Mouse (Mus musculus): ENCODE data around the gene Wdr48. TPM values are rescaled to one million over a fixed set of nuclear protein-coding genes. Genes with fewer than 3 reads are reported as not detected.

The Wdr48 gene
- polyA plus RNA-seq, 1 experiment = 27.5 TPM

DNA sequence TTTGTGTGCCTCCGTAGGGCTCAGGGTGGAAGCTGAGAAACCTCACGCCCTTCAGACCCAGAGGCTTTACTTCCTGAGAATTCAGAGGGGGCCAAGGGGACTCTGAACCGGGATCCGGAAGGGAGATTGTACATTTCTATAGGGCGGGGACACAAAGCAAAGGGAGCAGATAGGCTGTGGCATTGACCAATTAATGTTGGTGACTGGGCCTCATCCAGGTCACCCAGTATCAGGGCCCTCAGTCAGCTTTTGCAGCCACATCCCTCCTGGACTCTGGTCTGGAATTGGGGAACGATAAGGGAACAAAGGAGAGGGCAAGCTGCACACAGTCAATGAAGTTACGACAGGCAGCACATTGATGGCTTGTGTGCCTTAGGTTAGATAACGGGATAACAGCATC, 40.5 kb upstream of the Wdr48 start:
- H3K27ac ChIP-seq (ENCODE audit: insufficient read depth, low read length) = no peak overlapping the region

DNA sequence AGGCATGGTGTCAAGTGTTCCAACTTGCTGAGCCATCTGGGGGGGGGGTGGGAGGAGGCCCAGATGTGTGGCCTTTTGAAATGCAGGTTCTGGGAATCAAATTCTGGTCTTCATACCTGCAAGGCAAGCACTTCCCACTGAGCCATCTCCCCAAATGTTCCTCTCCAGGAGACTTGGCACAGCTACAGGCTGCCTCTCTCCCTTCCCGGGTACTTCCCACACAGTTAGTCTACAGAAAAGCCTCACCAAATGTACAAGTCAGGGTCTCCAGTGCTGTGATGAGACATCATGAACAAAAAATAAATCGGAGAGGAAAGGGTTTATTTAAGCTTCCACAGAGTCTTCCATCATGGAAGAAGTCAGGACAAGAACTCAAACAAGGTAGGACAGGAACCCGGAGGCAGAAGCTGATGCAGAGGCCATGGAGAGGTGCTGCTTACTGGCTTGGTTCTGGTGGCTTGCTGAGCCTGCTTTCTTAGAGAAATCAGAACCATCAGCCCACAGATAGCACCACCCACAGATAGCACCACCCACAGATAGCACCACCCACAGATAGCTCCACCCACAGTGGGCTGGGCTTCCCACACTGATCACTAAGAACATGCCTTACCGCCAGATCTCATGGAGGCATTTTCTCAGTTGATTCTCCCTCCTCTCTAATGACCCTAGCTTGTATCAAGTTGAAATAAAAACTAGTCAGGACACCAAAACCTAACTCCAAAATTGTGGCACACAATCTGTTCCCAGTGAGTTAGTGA, 7.4 kb upstream of the Wdr48 start:
- no peaks in the 10 kb centered on the region; the same call in 1 of the 2 replicates for H3K27me3 ChIP-seq (ENCODE audit: control insufficient read depth, insufficient read depth, low read length)
- no peak overlapping the region for H3K4me3 ChIP-seq (ENCODE audit: extremely low read depth, insufficient read depth, insufficient read length)
- H3K27ac ChIP-seq (ENCODE audit: insufficient read depth, low read length) = no peak overlapping the region
- 86% methylated on average over 4 of the region's 4 CpGs for WGBS
- no peaks in the 10 kb centered on the region for H3K36me3 ChIP-seq (ENCODE audit: control insufficient read depth, insufficient read depth, low read length)
- DNase-seq (ENCODE audit: low read depth in 1 of 2, low spot score in 2 of 2) = no peak
- TF ChIP-seq POLR2A (IDR thresholded peaks at IDR 0.05; ENCODE audit: low read depth, low read length) = no peak
- TF ChIP-seq CTCF (IDR thresholded peaks at IDR 0.05; ENCODE audit: extremely low read depth, insufficient read depth, insufficient read length, insufficient replicate concordance) = no peak
- no peaks in the 10 kb centered on the region for H3K4me1 ChIP-seq (ENCODE audit: control insufficient read depth, insufficient read depth, insufficient read length)

More for the DNA sequence above, 40.5 kb upstream of the Wdr48 start:
- 81% methylated on average over 8 of the region's 8 CpGs for WGBS
- Histone ChIP-seq H3K36me3 (ENCODE audit: control insufficient read depth, insufficient read depth, low read length) (no peaks in the 10 kb centered on the region), H3K4me1 (ENCODE audit: control insufficient read depth, insufficient read depth, insufficient read length) (no peaks in the 10 kb centered on the region), H3K4me3 (ENCODE audit: extremely low read depth, insufficient read depth, insufficient read length) (no peak overlapping the region), H3K27me3 (ENCODE audit: control insufficient read depth, insufficient read depth, low read length) (no peaks in the 10 kb centered on the region)
- TF ChIP-seq CTCF (IDR thresholded peaks at IDR 0.05; ENCODE audit: extremely low read depth, insufficient read depth, insufficient read length, insufficient replicate concordance) = no peak
- TF ChIP-seq POLR2A (IDR thresholded peaks at IDR 0.05; ENCODE audit: low read depth, low read length) = no peak
- DNase-seq (ENCODE audit: low read depth in 1 of 2, low spot score in 2 of 2) = no peak

DNA sequence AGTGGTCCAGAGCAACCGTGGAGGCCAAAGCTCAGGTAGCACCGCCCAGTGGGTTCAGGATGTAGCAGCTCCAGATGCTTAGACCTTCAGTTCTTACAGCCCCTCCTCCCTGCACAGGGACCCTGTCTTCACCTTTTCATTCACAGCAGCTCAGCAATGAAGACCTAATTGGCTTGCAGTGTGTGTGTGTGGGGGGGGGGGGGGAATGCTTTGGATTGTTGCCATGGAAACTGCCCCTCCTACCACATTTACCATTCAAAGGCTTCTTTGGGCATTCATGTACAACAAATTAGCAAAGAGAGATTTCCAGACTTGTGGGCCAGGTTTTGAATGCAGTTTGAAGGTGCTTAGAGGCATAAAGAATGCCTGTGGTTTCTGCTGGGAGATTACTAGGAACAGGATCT, 5.8 kb upstream of the Wdr48 start:
- Histone ChIP-seq H3K4me3 (ENCODE audit: extremely low read depth, insufficient read depth, insufficient read length) (no peak overlapping the region), H3K27me3 (ENCODE audit: control insufficient read depth, insufficient read depth, low read length) (no peaks in the 10 kb centered on the region), H3K27ac (ENCODE audit: insufficient read depth, low read length) (no peak overlapping the region), H3K4me1 (ENCODE audit: control insufficient read depth, insufficient read depth, insufficient read length) (no peaks in the 10 kb centered on the region), H3K36me3 (ENCODE audit: control insufficient read depth, insufficient read depth, low read length) (no peaks in the 10 kb centered on the region)
- DNase-seq (ENCODE audit: low read depth in 1 of 2, low spot score in 2 of 2) = no peak
- TF ChIP-seq POLR2A (IDR thresholded peaks at IDR 0.05; ENCODE audit: low read depth, low read length) = no peak
- WGBS = 64% methylated on average over 2 of the region's 2 CpGs

DNA sequence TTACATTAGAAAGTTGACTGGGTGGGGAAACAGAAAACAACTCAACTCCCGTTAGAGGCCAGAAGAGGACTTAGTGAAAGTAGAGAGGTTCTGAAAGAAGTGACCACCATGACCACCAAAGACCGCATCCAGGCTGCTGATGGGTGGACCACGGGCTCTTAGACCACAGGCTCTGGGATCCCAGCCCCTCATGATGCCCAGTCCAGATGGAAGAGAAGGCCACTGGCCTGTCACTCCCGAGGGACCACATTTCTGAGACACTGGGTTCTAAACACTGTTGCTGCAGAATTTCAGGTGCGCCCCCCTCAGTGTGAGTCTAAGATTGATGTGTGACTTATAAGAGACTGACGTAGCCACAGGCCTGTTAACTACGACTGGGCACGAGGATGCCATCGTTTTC, 5.2 kb upstream of the Wdr48 start:
- Histone ChIP-seq H3K36me3 (ENCODE audit: control insufficient read depth, insufficient read depth, low read length) (no peaks in the 10 kb centered on the region), H3K27ac (ENCODE audit: insufficient read depth, low read length) (no peak overlapping the region), H3K4me3 (ENCODE audit: extremely low read depth, insufficient read depth, insufficient read length) (no peak overlapping the region), H3K27me3 (ENCODE audit: control insufficient read depth, insufficient read depth, low read length) (no peaks in the 10 kb centered on the region), H3K4me1 (ENCODE audit: control insufficient read depth, insufficient read depth, insufficient read length) (no peaks in the 10 kb centered on the region)
- WGBS = 86% methylated on average over 9 of the region's 9 CpGs
- no peak for TF ChIP-seq POLR2A (IDR thresholded peaks at IDR 0.05; ENCODE audit: low read depth, low read length)
- TF ChIP-seq CTCF (IDR thresholded peaks at IDR 0.05; ENCODE audit: extremely low read depth, insufficient read depth, insufficient read length, insufficient replicate concordance) = no peak
- no peak for DNase-seq (ENCODE audit: low read depth in 1 of 2, low spot score in 2 of 2)

DNA sequence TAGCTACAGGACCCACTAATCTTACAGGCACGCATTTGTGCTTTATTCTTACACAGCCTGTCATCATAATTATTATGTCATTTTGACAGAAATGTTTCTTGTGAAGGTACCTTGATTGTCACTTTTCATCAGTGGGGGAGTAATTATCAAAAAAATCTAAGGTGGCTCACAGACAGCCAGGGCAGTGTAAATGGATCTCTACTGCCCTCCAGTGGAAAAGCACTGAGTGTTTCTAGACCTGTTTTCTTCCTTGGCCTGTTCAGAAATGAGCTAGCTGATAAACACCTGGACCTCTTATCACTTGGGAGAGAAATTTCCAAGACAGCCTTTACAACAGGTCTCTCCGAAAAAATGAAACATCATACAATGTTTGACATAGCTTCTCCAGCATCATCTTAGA, 4.0 kb upstream of the Wdr48 start:
- H3K4me3 ChIP-seq (ENCODE audit: extremely low read depth, insufficient read depth, insufficient read length) = no peak overlapping the region
- TF ChIP-seq POLR2A (IDR thresholded peaks at IDR 0.05; ENCODE audit: low read depth, low read length) (no peak), CTCF (IDR thresholded peaks at IDR 0.05; ENCODE audit: extremely low read depth, insufficient read depth, insufficient read length, insufficient replicate concordance) (peak; percentile 28; the same call in 1 of the 2 replicates)
- H3K4me1 ChIP-seq (ENCODE audit: control insufficient read depth, insufficient read depth, insufficient read length) = peaks cover 4% of the 10 kb centered on the region; the same call in 1 of the 2 replicates
- DNase-seq (ENCODE audit: low read depth in 1 of 2, low spot score in 2 of 2) = peak; percentile 27 to 30
- WGBS = 72% methylated on average over 2 of the region's 2 CpGs
- H3K27me3 ChIP-seq (ENCODE audit: control insufficient read depth, insufficient read depth, low read length) = no peaks in the 10 kb centered on the region
- no peak overlapping the region for H3K27ac ChIP-seq (ENCODE audit: insufficient read depth, low read length)
- no peaks in the 10 kb centered on the region for H3K36me3 ChIP-seq (ENCODE audit: control insufficient read depth, insufficient read depth, low read length)

DNA sequence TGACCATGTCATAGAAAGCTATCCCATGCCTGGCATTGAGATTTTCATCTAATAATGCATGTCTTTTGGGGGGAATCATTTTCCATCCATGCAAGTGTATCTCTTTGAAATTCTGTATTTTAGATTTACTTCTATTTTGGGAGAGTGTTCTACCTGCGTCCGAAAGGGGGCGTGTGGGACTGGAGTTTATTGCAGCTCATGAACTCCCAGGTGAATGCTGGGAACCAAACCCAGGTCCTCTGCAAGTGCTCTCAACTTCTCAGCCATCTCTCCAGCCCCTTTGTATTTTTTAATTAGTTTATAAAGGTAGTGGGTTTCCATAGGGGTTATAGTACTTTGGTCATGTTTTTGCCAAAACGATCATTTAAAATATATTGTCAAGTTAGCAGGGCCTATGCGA, 797 bp upstream of the Wdr48 start:
- peaks cover 6% of the 10 kb centered on the region; the same call in 1 of the 2 replicates for H3K4me1 ChIP-seq (ENCODE audit: control insufficient read depth, insufficient read depth, insufficient read length)
- H3K36me3 ChIP-seq (ENCODE audit: control insufficient read depth, insufficient read depth, low read length) = no peaks in the 10 kb centered on the region
- TF ChIP-seq CTCF (IDR thresholded peaks at IDR 0.05; ENCODE audit: extremely low read depth, insufficient read depth, insufficient read length, insufficient replicate concordance) (no peak), POLR2A (IDR thresholded peaks at IDR 0.05; ENCODE audit: low read depth, low read length) (no peak)
- H3K27ac ChIP-seq (ENCODE audit: insufficient read depth, low read length) = no peak overlapping the region
- DNase-seq (ENCODE audit: low read depth in 1 of 2, low spot score in 2 of 2) = no peak
- 89% methylated on average over 5 of the region's 5 CpGs for WGBS
- no peaks in the 10 kb centered on the region for H3K27me3 ChIP-seq (ENCODE audit: control insufficient read depth, insufficient read depth, low read length)
- no peak overlapping the region for H3K4me3 ChIP-seq (ENCODE audit: extremely low read depth, insufficient read depth, insufficient read length)

DNA sequence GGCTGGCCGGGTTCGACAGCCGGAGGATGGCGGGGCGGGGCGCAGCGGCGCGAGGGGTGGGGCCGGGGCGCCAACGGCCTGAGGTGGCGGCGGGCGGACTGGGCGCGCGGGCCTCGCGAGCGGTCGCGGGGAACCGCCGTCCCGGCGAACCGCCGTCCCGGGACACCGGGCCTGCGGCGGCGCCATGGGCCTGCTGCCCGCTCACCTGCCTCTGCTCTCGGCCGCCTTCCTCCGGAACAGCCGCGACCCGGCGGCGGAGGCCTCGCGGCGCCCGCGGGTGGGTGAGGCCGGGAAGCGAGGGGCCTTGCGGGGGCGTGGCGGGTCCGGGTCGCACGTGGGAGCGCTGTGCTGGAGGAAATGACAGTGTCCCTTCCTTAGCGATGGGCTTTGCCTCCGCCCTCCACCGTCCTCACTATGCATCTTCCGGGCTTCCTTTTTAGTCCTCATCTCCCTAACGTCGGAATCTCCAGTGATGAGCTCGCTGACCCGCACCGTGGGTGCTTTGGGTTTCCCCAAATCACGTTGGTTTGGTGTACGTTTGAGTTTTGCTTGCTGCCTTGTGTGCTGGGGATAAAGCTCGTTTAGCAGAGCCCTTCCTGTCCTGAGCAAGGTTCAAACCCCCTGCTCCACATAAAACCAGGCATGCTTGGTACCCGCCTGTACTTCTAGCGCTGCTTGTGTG, 503 bp downstream of the Wdr48 start:
- Histone ChIP-seq H3K36me3 (ENCODE audit: control insufficient read depth, insufficient read depth, low read length) (no peaks in the 10 kb centered on the region), H3K27me3 (ENCODE audit: control insufficient read depth, insufficient read depth, low read length) (no peaks in the 10 kb centered on the region), H3K4me1 (ENCODE audit: control insufficient read depth, insufficient read depth, insufficient read length) (peaks cover 6% of the 10 kb centered on the region; the same call in 1 of the 2 replicates), H3K4me3 (ENCODE audit: extremely low read depth, insufficient read depth, insufficient read length) (peak overlapping the region; percentile 84), H3K27ac (ENCODE audit: insufficient read depth, low read length) (peak overlapping the region; percentile 79)
- no peak for TF ChIP-seq POLR2A (IDR thresholded peaks at IDR 0.05; ENCODE audit: low read depth, low read length)
- TF ChIP-seq CTCF (IDR thresholded peaks at IDR 0.05; ENCODE audit: extremely low read depth, insufficient read depth, insufficient read length, insufficient replicate concordance) = no peak
- under 1% methylated on average over 65 of the region's 71 CpGs for WGBS
- DNase-seq (ENCODE audit: low read depth in 1 of 2, low spot score in 2 of 2) = peak in 1 of 2 experiments; percentile 44
